Mouse (Mus musculus) adrenal gland, adult 18-20 months (tissue): ENCODE measurements around the gene Abtb1. TPM values are rescaled to one million over a fixed set of nuclear protein-coding genes. Genes with fewer than 3 reads are reported as not detected.

Experiments used
- DNase-seq, 2 experiments: peaks; one replicate each; pipeline ENCODE4 v3.0.0; 2021 to 2022; ENCODE audit warnings: low spot score in 2 of 2
- total RNA-seq, 2 experiments: library from RNA; stranded (reverse); gene quantifications; 1 replicate in 1 of 2; 2 replicates in 1 of 2; pipeline ENCODE4 v1.2.3; 2021

The Abtb1 gene
- total RNA-seq, 2 experiments from 2014 or later: 17.1 to 25.0 TPM

DNA sequence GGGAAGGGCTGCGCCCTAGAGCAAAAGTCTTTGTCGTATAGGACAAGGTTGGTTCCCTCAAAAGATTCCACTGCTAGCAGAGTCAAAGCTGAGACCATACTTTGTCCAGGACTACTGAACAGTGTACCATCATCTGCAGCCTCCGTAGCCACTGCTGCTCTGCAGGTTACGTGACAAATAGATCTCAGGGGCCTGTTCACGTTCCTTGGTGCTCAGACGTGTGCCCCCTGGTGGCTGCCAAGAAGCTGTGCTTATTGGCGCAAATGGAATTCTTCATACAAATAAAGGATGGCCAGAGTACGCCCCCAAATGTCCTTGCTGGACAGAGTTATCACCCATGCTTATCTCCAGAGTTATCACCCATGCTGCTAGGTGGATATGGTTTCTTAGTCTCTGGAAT, 10.3 kb downstream of the Abtb1 start:
- peak; percentile 57 to 74 for DNase-seq

- no peak for DNase-seq
These were observed 11.6 kb downstream of the Abtb1 start for GRCm38 (mm10) chr6:88830112-88830702.

DNA sequence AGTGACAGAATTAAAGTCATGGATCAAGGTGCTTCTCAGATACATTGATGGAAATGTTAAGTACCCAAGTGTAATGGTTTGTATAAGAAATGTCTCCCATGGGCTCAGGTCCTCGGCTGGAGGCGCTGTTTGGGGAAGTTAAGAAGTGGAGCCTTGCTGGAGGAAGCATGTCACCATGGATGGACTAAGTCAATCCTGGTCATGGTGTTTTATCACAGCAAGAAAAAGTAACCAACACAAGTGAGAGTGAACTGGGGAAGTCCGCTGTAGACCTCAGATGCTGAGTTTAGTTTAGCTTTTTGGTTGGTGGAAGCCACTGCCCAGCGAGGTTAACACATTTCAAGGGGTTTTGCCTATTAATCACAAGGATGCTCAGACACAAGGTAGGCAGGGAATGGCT, 12.2 kb downstream of the Abtb1 start:
- no peak for DNase-seq

GRCm38 (mm10) chr6:88828206-88829009, 13.4 kb downstream of the Abtb1 start:
- DNase-seq: no peak

- DNase-seq: no peak
These were observed 14.2 kb downstream of the Abtb1 start for GRCm38 (mm10) chr6:88827395-88828205.

- no peak for DNase-seq
These were observed 14.8 kb downstream of the Abtb1 start for GRCm38 (mm10) chr6:88826965-88827364.

GRCm38 (mm10) chr6:88826545-88826944, 15.2 kb downstream of the Abtb1 start:
- DNase-seq: peak; percentile 61 to 66

- DNase-seq: no peak
These were observed 15.7 kb downstream of the Abtb1 start for GRCm38 (mm10) chr6:88826088-88826487.

DNA sequence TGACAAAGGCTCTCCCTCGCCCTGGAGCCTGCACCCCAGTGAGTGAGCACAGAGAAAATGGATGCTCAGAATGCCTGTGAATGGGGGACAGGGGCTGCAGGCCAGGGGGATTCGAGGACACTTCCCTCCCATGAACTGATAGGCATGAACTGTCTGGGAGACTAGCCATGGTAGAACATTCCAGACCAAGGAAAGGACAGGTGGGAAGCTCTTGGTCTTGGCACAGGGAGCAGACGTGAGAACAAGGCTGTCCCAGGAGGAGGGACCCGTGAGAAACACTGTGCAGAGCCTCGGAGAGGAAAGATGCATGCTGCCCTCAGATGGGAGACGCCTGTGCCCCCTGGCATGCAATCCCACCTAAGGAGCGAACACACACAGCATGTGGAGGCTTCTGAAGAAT, 17.6 kb downstream of the Abtb1 start:
- no peak for DNase-seq

DNA sequence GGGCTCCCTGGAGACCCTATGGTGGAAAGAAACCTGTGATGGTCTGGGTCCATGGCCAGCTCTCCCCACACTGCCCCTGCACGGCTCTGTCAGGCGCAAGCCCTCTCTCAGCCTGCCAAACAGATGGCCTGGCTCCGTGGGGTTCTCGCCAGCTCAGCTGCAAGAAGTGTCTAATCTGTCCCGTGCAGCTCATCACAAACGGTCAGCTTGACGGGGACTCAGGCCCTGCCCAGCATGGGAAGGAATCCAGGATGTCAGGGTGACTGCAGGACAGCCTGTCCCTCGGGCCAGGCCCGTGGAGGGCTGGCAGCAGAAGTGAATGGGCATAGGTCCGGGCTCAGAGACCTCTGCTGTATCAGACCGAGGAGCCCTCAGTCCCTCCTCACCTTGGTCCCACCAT, 19.9 kb downstream of the Abtb1 start:
- DNase-seq: peak in 1 of 2 experiments; percentile 35

- DNase-seq: no peak
These were observed 20.5 kb downstream of the Abtb1 start for GRCm38 (mm10) chr6:88821294-88821693.

DNA sequence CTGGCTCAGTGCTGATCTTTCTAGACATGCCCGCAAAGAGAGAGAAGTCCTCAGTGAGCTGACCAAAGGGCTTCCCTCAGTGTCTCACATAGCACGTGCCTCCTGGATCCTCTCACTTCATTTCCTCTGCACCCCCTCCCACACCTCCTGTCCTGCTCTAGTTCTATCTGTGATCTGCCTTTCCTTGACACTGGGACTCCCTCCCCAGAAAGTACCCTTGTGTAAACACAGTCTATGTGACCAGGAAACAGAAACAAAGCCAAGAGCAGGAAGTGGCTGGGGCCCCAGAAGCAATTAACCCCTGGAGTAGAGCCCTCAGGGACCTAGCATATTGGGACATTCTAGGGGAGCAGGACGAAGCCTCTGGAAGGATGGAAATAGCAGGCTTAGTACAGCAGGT, 20.9 kb downstream of the Abtb1 start:
- DNase-seq: no peak

- no peak for DNase-seq
These were observed 24.9 kb downstream of the Abtb1 start for GRCm38 (mm10) chr6:88816913-88817312.

DNA sequence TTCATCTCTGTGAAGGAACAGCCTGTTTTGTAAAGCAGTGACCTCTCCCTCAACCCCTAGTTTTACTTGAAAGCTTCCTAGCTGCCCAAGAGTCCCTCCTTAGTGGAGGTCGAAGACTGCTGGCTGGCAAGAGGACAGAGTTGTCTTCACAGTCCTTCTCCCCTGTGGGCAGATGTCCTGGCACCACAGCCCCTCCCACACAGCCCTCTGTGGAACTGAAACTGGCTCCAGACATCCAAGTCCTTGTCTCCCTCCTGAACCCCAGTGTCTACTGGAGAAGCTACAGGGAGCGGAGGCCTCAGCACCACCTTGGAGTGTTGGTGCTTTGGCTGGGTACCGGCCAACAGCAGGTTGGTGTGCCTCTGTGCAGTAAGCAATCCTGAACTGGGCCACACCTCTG, 26.3 kb downstream of the Abtb1 start:
- no peak for DNase-seq

DNA sequence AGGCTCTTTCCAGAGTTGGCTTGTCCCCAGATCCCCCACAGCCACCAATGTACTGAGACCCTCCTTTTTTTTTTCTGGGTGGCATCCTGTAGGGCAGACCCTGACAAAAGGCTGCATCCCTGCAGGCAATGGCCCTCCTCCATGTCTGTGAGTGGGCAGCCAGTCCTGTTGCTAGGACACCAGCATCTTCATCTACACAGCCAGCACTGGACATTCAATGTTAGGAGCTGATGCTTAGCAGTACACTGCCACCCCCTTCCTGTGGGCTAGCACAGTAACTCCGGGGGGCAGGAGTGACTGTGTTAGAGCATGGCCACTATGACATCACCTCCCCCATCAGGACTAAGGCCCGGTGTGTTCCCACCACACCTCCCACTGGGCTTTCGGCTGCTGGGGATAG, 26.7 kb downstream of the Abtb1 start:
- no peak for DNase-seq

GRCm38 (mm10) chr6:88813832-88814231, 28.0 kb downstream of the Abtb1 start:
- no peak for DNase-seq

GRCm38 (mm10) chr6:88812886-88813285, 28.9 kb downstream of the Abtb1 start:
- DNase-seq: no peak

- no peak for DNase-seq
These were observed 29.8 kb downstream of the Abtb1 start for GRCm38 (mm10) chr6:88811880-88812400.

GRCm38 (mm10) chr6:88811396-88811795, 30.4 kb downstream of the Abtb1 start:
- no peak for DNase-seq

- DNase-seq: no peak
These were observed 31.5 kb downstream of the Abtb1 start for GRCm38 (mm10) chr6:88810291-88810690.
